ENCODE assay signal across 15 mouse cellular contexts in the genomic region with DNA sequence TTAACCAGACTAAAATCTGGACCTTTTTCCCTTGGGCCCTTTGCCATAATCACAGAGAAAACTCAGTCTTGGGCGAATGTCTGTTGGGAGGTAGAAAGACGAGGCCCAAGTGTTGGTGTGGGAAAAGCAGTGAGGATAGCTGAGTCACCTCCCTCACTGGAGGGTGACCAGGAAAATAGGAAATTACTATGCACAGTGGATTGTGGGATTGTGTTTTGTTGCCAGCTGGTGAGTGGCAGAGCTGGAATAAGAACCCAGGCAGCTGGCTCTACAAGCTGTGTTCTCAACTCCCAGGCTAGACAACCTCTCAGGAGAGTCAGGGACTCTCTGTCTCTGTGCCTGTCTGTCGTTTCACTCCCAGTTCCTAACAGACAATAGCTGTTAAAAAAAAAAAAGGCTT. TPM values are rescaled to one million over a fixed set of nuclear protein-coding genes. Genes with fewer than 3 reads are reported as not detected.
DNase-seq lines count a peak whose midpoint lies in the region; ATAC-seq and TF ChIP-seq lines count a peak whose summit lies in the region.
"Had no signal": no experiment of that assay in that cellular context is flagged by ENCODE, and none has a peak within 500 bp of the region (broad histone marks: within the 10 kb centered on the region; RNA-seq: fewer than 3 reads in every experiment).

No protein-coding gene starts in this region.

- TF ChIP-seq EP300 in stomach, postnatal 0 days (optimal IDR thresholded peaks at IDR 0.05): no peak

- H3K36me3 ChIP-seq in stomach, postnatal 0 days (ENCODE audit: control insufficient read depth, insufficient read depth, low read length): no peaks in the 10 kb centered on the region
- H3K36me3 ChIP-seq: limb, embryonic 15.5 days had no signal

- no peak for ATAC-seq in stomach, postnatal 0 days (ENCODE audit: low FRiP score, low TSS enrichment)

- H3K4me1 ChIP-seq in stomach, postnatal 0 days (replicated peaks; ENCODE audit: control insufficient read depth, insufficient read depth): no peaks in the 10 kb centered on the region
- H3K4me1 ChIP-seq: limb, embryonic 15.5 days had no signal

- no peaks in the 10 kb centered on the region for H3K9me3 ChIP-seq in stomach, postnatal 0 days (ENCODE audit: control insufficient read depth, low read length)
- H3K9me3 ChIP-seq: limb, embryonic 15.5 days had no signal

- no peak overlapping the region for H3K9ac ChIP-seq in stomach, postnatal 0 days (ENCODE audit: low read length)
- H3K9ac ChIP-seq: limb, embryonic 15.5 days had no signal

- H3K4me3 ChIP-seq in stomach, postnatal 0 days (ENCODE audit: low read depth, low read length): no peak overlapping the region
- H3K4me3 ChIP-seq: gastrocnemius, adult 2 months; limb, embryonic 15.5 days had no signal

- peak; percentile 2 for DNase-seq in cerebellum, adult 9-11 months
- no peak for DNase-seq in cerebellum, adult 18-20 months
- DNase-seq in right cerebral cortex, adult 18-20 months: peak; percentile 72
- DNase-seq in right cerebral cortex, postnatal 4 days: no peak
- peak; percentile 60 to 66 for DNase-seq in left cerebral cortex, adult 18-20 months (ENCODE audit: low spot score in 2 of 2)
- DNase-seq in spleen, postnatal 4 days (ENCODE audit: low spot score in 2 of 2): no peak
- no peak for DNase-seq in ovary, postnatal 36 days (ENCODE audit: low spot score)
- DNase-seq in stomach, postnatal 0 days (ENCODE audit: low spot score): no peak
- DNase-seq: gastrocnemius, adult 2 months; kidney, adult 9 months had no signal

- no peak for TF ChIP-seq CTCF in stomach, postnatal 0 days (IDR thresholded peaks at IDR 0.05; ENCODE audit: low read depth)

- WGBS in stomach, postnatal 0 days: 38% methylated on average over 3 of the region's 3 CpGs

- H3K27me3 ChIP-seq in stomach, postnatal 0 days (ENCODE audit: control insufficient read depth, insufficient read depth, low read length): no peaks in the 10 kb centered on the region
- H3K27me3 ChIP-seq: limb, embryonic 15.5 days had no signal

- no peak overlapping the region for H3K4me2 ChIP-seq in stomach, postnatal 0 days (replicated peaks; ENCODE audit: low read depth)
- H3K4me2 ChIP-seq: limb, embryonic 15.5 days had no signal

- no peak overlapping the region for H3K27ac ChIP-seq in stomach, postnatal 0 days (replicated peaks)
- H3K27ac ChIP-seq: gastrocnemius, adult 2 months; limb, embryonic 15.5 days had no signal

RNA-seq across cellular contexts. Expression of a gene that starts 11.1 kb away (rescaled TPM):
- total RNA-seq in left cerebral cortex, adult 18-20 months (2021): not detected
- not detected in 2 replicates for polyA plus RNA-seq in stomach, postnatal 0 days (2015; fragmentation: Nextera tagmentation; extraction: Ambion mirVana)
- total RNA-seq: gastrocnemius, adult 2 months; heart, postnatal 25 days; megakaryocyte, adult 5-6 weeks had no signal
- polyA plus RNA-seq: C2C12; limb, embryonic 15.5 days; neural tube, embryonic 11.5 days had no signal

Comparison
In these comparisons a context has a peak if more than half of its experiments do, and no peak if none do; other contexts are left out.
1. DNase-seq: peak in cerebellum, adult 9-11 months (single experiment), right cerebral cortex, adult 18-20 months (single experiment) and left cerebral cortex, adult 18-20 months (2 of 2); none in cerebellum, adult 18-20 months (0 of 2), right cerebral cortex, postnatal 4 days (single experiment), spleen, postnatal 4 days (0 of 2), ovary, postnatal 36 days (single experiment) and stomach, postnatal 0 days (single experiment).